Mouse (Mus musculus): ENCODE results near the gene 2010111I01Rik.

Gene 2010111I01Rik

GRCm38 (mm10) chr13:63242401-63243192 is 277.9 kb downstream of the 2010111I01Rik start:
- no peak for DNase-seq (ENCODE audit: low read depth, low spot score)

- DNase-seq (ENCODE audit: low read depth, low spot score): no peak
Observed at GRCm38 (mm10) chr13:63243586-63243985, 278.9 kb downstream of the 2010111I01Rik start.

- no peak for DNase-seq (ENCODE audit: low read depth, low spot score)
Observed at GRCm38 (mm10) chr13:63244425-63244824, 279.7 kb downstream of the 2010111I01Rik start.

GRCm38 (mm10) chr13:63245218-63245617 is 280.5 kb downstream of the 2010111I01Rik start:
- no peak for DNase-seq (ENCODE audit: low read depth, low spot score)

GRCm38 (mm10) chr13:63245812-63246211 is 281.1 kb downstream of the 2010111I01Rik start:
- DNase-seq (ENCODE audit: low read depth, low spot score): no peak

GRCm38 (mm10) chr13:63246332-63246940 is 281.7 kb downstream of the 2010111I01Rik start:
- no peak for DNase-seq (ENCODE audit: low read depth, low spot score)

GRCm38 (mm10) chr13:63247041-63247440 is 282.3 kb downstream of the 2010111I01Rik start:
- DNase-seq (ENCODE audit: low read depth, low spot score): no peak

GRCm38 (mm10) chr13:63247631-63248030 is 282.9 kb downstream of the 2010111I01Rik start:
- no peak for DNase-seq (ENCODE audit: low read depth, low spot score)

GRCm38 (mm10) chr13:63248318-63248717 is 283.6 kb downstream of the 2010111I01Rik start:
- DNase-seq (ENCODE audit: low read depth, low spot score): no peak

- no peak for DNase-seq (ENCODE audit: low read depth, low spot score)
Observed at GRCm38 (mm10) chr13:63249171-63249570, 284.5 kb downstream of the 2010111I01Rik start.

GRCm38 (mm10) chr13:63249741-63250431 is 285.2 kb downstream of the 2010111I01Rik start:
- no peak for DNase-seq (ENCODE audit: low read depth, low spot score)

GRCm38 (mm10) chr13:63250441-63250980 is 285.8 kb downstream of the 2010111I01Rik start:
- no peak for DNase-seq (ENCODE audit: low read depth, low spot score)

- DNase-seq (ENCODE audit: low read depth, low spot score): no peak
Observed at GRCm38 (mm10) chr13:63251118-63251889, 286.6 kb downstream of the 2010111I01Rik start.

GRCm38 (mm10) chr13:63252295-63253010 is 287.8 kb downstream of the 2010111I01Rik start:
- DNase-seq (ENCODE audit: low read depth, low spot score): no peak

- DNase-seq (ENCODE audit: low read depth, low spot score): no peak
Observed at GRCm38 (mm10) chr13:63253147-63253546, 288.5 kb downstream of the 2010111I01Rik start.

GRCm38 (mm10) chr13:63253886-63254636 is 289.4 kb downstream of the 2010111I01Rik start:
- DNase-seq (ENCODE audit: low read depth, low spot score): no peak

GRCm38 (mm10) chr13:63255519-63256011 is 290.9 kb downstream of the 2010111I01Rik start:
- DNase-seq (ENCODE audit: low read depth, low spot score): no peak

- DNase-seq (ENCODE audit: low read depth, low spot score): no peak
Observed at GRCm38 (mm10) chr13:63256146-63256545, 291.5 kb downstream of the 2010111I01Rik start.

GRCm38 (mm10) chr13:63256807-63257206 is 292.1 kb downstream of the 2010111I01Rik start:
- no peak for DNase-seq (ENCODE audit: low read depth, low spot score)

GRCm38 (mm10) chr13:63258167-63258582 is 293.5 kb downstream of the 2010111I01Rik start:
- no peak for DNase-seq (ENCODE audit: low read depth, low spot score)

Measured in c-Kit-negative CD71-positive TER-119-positive erythroid progenitor cells, embryonic 14.5 days (primary cell).